Mouse (Mus musculus) limb, embryonic 15.5 days (tissue): ENCODE data around the gene Lpin2. TPM values are rescaled to one million over a fixed set of nuclear protein-coding genes. Genes with fewer than 3 reads are reported as not detected.

Experiments used
- ATAC-seq: fragments of 200-750 bp; cut with Nextera tagmentation; 2 replicates; pipeline ENCODE4 v1.8.0; 2017; ENCODE audit warnings: low read depth, moderate TSS enrichment; ENCODE audit not compliant: insufficient number of reproducible peaks, low FRiP score, low TSS enrichment
- H3K27ac ChIP-seq: fragments of 300-500 bp; sonication (generic); 2 replicates; pipeline ENCODE4 v1.5.1; 2015; ENCODE audit warnings: moderate library complexity, mild to moderate bottlenecking, inconsistent platforms
- H3K27me3 ChIP-seq: fragments of 300-500 bp; sonication (generic); 2 replicates; pipeline ENCODE4 v1.6.1; 2015; ENCODE audit warnings: inconsistent platforms
- H3K36me3 ChIP-seq: fragments of 300-500 bp; sonication (generic); 2 replicates; pipeline ENCODE4 v1.6.1; 2015; ENCODE audit warnings: inconsistent platforms
- H3K4me1 ChIP-seq: fragments of 300-500 bp; sonication (generic); 2 replicates; pipeline ENCODE4 v1.6.1; 2015; ENCODE audit warnings: inconsistent platforms
- H3K4me2 ChIP-seq: fragments of 300-500 bp; sonication (generic); 2 replicates; pipeline ENCODE4 v1.6.1; 2015; ENCODE audit warnings: mild to moderate bottlenecking, inconsistent platforms
- H3K4me3 ChIP-seq: fragments of 300-500 bp; sonication (generic); 2 replicates; pipeline ENCODE4 v1.5.1; 2015; ENCODE audit warnings: mild to moderate bottlenecking, inconsistent platforms
- H3K9ac ChIP-seq: fragments of 300-500 bp; sonication (generic); 2 replicates; pipeline ENCODE4 v1.6.1; 2015; ENCODE audit warnings: inconsistent platforms
- H3K9me3 ChIP-seq: fragments of 300-500 bp; sonication (generic); 2 replicates; pipeline ENCODE4 v1.6.1; 2016; ENCODE audit warnings: inconsistent platforms
- WGBS: fragments of 180-500 bp; shearing (Covaris S2); methylation state at CpG from one replicate; pipeline ENCODE4 v1.1.7; 2015; 5-methylcytosine and 5-hydroxymethylcytosine counted together
- polyA plus RNA-seq: library from polyadenylated mRNA; unstranded; fragments of >200 nt; fragmentation: Nextera tagmentation; extraction: Ambion mirVana; gene quantifications from 2 replicates; pipeline ENCODE4 v1.2.1, GENCODE M21; 2015

Gene Lpin2
- polyA plus RNA-seq, 1 experiment from 2014 or later: 32.6 TPM

DNA sequence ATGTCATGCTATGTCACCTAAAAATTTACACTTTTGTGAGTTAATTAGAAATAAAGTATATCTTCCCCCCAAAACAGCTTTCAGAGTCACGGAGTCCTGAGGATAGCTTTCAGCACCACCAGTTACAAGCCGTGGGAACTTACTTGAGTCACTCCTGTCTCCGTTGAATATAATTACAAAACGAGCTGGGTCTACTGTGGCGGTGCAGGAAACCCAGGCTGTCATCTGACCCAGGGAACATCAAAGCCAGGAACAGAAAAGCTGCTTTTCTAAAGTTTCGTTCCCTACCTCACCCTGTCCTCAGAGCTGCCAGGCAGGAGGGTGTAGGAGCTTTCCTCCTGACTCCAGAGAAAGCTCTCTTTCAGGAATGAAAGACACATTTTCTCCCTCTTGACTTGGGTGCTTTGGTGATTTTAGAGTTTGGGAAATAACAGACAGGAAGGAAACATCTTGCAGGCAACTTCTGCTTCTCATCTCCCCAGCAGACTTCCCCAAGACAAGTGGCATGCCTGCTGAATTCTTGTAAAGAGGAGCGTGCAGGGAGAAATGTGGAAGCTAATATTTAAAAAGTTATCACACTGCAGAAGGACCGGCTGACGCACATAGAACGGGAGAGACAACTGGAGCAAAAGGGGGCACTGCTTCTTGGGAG, 3.7 kb upstream of the Lpin2 start:
- 22% methylated on average over 10 of the region's 10 CpGs for WGBS
- no peaks in the 10 kb centered on the region for H3K36me3 ChIP-seq
- no peaks in the 10 kb centered on the region for H3K27me3 ChIP-seq
- H3K4me2 ChIP-seq: peak overlapping the region; percentile 6; the same call in 1 of the 2 replicates
- no peak overlapping the region for H3K27ac ChIP-seq
- ATAC-seq: no peak
- no peak overlapping the region for H3K9ac ChIP-seq
- H3K9me3 ChIP-seq: no peaks in the 10 kb centered on the region
- peaks cover 9% of the 10 kb centered on the region for H3K4me1 ChIP-seq
- no peak overlapping the region for H3K4me3 ChIP-seq

DNA sequence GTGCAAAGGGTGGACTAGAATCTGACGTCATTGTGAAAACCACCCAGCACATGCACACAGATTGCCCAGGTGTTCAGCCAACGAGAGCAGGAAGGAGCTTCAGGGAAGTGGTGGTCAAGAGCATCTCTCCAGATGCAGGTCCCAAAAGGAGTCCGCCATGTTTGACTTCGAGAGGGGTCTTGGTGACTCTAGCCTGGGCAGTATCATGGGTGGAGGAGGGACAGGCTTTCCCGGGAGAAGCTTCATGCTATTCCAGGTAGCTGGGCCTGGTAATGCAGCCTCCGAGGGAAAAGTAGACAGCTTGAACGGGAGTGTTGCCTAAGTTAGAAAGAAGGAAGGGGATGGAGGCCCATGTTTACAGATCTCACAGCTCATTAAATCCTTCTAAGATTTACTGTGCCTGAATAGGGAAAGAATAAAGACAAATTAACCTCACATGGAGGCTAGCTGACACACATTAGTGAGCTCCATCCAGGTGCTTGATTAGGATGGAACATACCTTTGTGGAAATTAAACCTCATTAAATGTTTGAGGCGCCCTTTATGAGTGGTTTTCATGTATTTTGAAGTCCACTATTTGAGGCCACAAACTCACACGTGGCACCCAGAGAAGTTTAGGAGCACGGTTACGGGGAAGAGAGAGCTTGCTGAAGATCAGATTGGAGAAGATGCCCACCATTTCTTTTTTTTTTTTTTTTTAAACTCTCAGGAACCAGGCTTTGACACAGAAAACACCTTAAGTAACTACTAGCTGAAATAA, 2.6 kb upstream of the Lpin2 start:
- Histone ChIP-seq H3K4me1 (peaks cover 15% of the 10 kb centered on the region), H3K36me3 (no peaks in the 10 kb centered on the region), H3K4me3 (no peak overlapping the region), H3K27ac (no peak overlapping the region), H3K4me2 (no peak overlapping the region), H3K9me3 (no peaks in the 10 kb centered on the region), H3K27me3 (no peaks in the 10 kb centered on the region), H3K9ac (no peak overlapping the region)
- WGBS: 70% methylated on average over 11 of the region's 11 CpGs
- ATAC-seq: no peak

DNA sequence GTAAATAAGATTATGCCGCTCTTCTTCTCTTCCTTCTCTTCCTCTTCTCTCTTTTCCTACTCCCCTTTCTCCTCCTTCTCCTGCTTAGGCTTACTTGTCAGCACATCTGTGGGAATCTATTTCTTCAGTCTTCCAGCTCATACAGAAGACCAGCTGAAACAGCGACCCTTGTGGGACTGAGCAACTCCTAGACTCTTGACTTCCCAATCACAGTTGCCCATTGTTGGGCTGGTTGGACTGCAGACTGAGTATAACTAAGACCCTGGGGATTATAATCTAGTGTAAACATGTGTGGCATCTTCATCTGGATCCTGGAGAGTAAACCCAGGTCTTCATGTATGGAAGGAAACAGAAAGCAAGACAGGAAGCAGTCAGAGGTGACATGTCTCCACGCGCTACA, 1.8 kb upstream of the Lpin2 start:
- Histone ChIP-seq H3K36me3 (no peaks in the 10 kb centered on the region), H3K4me2 (no peak overlapping the region), H3K9ac (no peak overlapping the region), H3K9me3 (no peaks in the 10 kb centered on the region), H3K27me3 (no peaks in the 10 kb centered on the region), H3K4me1 (peaks cover 24% of the 10 kb centered on the region), H3K4me3 (no peak overlapping the region), H3K27ac (no peak overlapping the region)
- no peak for ATAC-seq
- 94% methylated on average over 4 of the region's 4 CpGs for WGBS

DNA sequence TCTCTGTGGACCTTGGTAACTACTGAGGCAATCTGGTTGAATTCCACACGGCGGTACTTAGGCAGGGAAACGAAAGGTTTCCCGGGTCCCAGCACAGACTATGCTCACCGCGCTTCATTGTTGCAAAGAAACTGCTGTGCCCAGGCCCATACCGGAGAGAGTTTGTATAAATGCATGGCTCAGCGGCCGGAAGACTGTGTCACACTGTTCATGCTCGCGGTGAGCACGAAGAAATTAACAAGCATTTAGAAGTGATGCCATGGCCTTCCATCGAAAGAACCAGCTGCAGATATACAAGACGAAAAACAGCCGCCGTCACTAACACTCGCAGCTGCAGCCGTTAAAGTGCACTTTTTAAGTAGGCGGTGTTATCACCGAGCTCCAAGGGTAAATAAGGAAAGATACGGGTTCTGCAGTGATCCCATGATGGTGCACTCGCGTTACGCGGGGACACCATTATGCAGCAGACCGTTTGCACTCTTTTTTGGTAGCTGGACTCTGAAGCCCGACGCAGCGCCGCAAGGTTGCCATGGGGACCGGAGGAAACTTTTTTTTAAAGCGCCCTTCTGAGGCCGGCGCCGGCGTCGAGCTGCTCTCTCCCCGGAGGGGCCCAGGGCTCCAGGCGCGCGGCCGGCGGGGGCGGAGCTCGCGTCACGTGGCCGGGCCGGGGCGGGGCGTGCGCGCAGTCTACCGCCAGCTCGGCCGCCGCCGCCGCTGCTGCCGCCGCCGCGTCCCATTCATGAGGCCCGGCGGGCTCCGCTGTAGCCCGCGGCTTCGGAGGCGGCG, 704 bp downstream of the Lpin2 start:
- H3K9ac ChIP-seq: peak overlapping the region; percentile 95
- no peaks in the 10 kb centered on the region for H3K9me3 ChIP-seq
- H3K4me3 ChIP-seq: peak overlapping the region; percentile 88
- no peaks in the 10 kb centered on the region for H3K27me3 ChIP-seq
- H3K27ac ChIP-seq: peak overlapping the region; percentile 91
- H3K4me2 ChIP-seq: peak overlapping the region; percentile 71
- ATAC-seq: peak; percentile 93
- peaks cover 25% of the 10 kb centered on the region for H3K4me1 ChIP-seq
- WGBS: under 1% methylated on average over 51 of the region's 71 CpGs
- H3K36me3 ChIP-seq: no peaks in the 10 kb centered on the region

DNA sequence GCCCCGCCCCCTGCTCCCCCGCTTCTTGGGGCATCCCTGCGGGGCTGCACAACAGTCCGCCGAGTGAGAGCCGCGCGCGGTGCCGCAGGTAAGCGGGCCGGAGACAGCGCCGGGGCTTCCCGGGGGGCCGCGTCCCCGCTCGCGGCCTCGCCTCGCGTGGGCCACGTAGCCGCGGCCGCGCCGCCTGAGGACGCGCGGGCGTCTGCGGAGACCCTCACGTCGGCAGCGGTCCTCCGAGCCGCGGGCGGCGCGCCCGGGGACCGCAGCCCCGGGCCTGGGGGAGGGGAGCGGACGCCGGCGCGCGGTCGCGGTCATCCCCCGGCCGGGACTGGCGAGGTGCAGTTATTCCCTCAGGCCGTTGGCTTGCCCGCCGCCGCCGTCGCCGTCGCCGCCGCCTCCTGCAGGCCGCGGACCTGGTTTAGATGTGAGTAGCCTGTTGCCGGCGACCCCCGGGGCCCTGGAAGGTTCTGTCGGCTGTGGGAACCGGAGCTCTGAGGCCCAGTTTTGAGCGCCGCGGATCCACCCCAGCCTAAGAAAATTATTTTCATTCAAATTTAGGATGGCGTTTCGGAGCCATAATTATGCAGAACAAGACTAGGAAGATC, 1.4 kb downstream of the Lpin2 start:
- Histone ChIP-seq H3K4me1 (peaks cover 29% of the 10 kb centered on the region), H3K4me3 (peak overlapping the region; percentile 88), H3K4me2 (peak overlapping the region; percentile 71), H3K27ac (peak overlapping the region; percentile 91), H3K9ac (peak overlapping the region; percentile 95), H3K36me3 (no peaks in the 10 kb centered on the region), H3K27me3 (no peaks in the 10 kb centered on the region), H3K9me3 (no peaks in the 10 kb centered on the region)
- under 1% methylated on average over 64 of the region's 79 CpGs for WGBS
- ATAC-seq: no peak

DNA sequence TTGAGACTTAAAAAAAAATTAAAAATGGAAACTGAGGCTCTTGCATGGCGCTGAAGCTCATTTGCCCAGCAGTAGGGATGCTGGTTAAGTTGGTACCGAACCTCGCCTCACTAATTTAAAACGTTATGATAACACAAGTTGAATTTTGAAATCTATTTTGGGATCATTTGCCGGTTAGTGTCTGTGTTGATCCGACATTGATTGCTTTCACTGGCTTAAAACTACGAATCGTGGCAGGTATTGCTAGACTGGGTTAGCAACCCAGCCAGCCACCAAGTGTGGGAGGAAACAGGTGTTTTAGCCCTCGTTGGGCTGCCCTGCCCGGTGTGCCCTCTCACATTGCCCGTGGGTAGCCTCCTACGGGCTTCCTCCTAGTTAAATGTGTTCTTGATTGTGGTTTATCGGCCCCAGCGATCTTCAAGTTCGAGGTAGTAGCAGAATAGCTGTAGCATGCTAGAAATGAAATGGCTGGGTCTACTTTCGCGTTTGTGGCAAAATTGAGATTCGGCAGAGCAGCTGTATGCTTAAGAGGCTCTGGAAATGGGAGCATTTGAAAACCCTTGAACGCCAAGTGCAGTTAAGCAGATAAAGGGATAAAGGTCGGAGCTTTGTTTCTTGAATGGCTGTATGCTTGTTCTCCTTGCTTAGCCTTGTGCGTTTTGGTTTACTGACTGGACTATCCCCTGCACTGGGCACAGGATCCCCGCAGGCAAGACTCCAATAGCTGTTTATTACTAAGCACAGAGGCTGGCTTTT, 2.2 kb downstream of the Lpin2 start:
- Histone ChIP-seq H3K4me3 (peak overlapping the region; percentile 88), H3K27ac (peak overlapping the region; percentile 33; the same call in 1 of the 2 replicates), H3K27me3 (no peaks in the 10 kb centered on the region), H3K4me2 (peak overlapping the region; percentile 71), H3K36me3 (no peaks in the 10 kb centered on the region), H3K9ac (peak overlapping the region; percentile 95), H3K9me3 (no peaks in the 10 kb centered on the region), H3K4me1 (peaks cover 29% of the 10 kb centered on the region)
- no peak for ATAC-seq
- WGBS: 6% methylated on average over 22 of the region's 22 CpGs

DNA sequence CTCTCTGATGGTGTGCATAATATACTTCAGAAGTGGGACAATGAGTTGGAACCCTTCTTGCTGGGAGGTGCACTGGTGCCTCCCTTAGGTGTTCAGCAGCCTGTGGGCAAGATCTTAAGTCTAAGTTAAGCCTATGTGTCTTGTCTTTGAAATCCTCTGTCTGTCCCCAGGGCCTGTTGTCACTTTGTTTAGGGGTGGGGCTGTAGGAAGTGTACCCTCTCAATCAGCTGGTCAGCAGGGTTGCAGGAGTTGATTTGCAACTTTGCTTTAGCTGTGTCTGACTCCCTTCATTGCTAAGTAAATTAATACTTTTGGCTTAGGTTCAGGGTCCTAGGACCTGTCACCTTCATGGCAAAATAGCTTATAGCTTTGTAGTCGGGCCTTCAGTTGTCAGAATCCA, 3.0 kb downstream of the Lpin2 start:
- Histone ChIP-seq H3K4me2 (peak overlapping the region; percentile 71; the same call in 1 of the 2 replicates), H3K9me3 (no peaks in the 10 kb centered on the region), H3K4me3 (peak overlapping the region; percentile 88), H3K9ac (no peak overlapping the region), H3K4me1 (peaks cover 29% of the 10 kb centered on the region), H3K27ac (no peak overlapping the region), H3K27me3 (no peaks in the 10 kb centered on the region), H3K36me3 (no peaks in the 10 kb centered on the region)
- WGBS: 61% methylated on average over 1 of the region's 1 CpGs
- no peak for ATAC-seq

DNA sequence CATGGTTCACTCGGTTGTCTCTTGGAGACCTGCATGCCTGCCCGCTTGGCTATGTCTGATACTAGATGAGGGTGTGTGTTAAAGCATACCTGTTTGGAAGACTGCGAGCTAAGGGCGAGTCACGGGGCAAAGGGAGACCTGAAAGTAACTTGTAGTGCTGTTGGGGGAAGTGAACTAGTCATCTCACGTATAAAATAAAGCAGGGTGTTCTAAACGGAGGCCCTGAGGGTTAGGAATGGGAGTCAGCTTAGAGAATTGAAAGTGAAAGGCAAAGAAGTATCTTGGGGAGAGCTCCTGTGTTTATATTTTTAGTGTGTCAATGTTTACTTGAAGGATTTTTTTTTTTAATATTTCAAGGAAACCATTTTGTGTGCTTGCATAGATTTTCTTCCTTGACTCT, 8.2 kb downstream of the Lpin2 start:
- peaks cover 24% of the 10 kb centered on the region for H3K4me1 ChIP-seq
- WGBS: 76% methylated on average over 7 of the region's 7 CpGs
- no peaks in the 10 kb centered on the region for H3K27me3 ChIP-seq
- no peaks in the 10 kb centered on the region; the same call in 1 of the 2 replicates for H3K9me3 ChIP-seq
- H3K4me2 ChIP-seq: no peak overlapping the region
- H3K4me3 ChIP-seq: no peak overlapping the region
- H3K27ac ChIP-seq: no peak overlapping the region
- no peaks in the 10 kb centered on the region for H3K36me3 ChIP-seq
- no peak for ATAC-seq
- no peak overlapping the region for H3K9ac ChIP-seq

DNA sequence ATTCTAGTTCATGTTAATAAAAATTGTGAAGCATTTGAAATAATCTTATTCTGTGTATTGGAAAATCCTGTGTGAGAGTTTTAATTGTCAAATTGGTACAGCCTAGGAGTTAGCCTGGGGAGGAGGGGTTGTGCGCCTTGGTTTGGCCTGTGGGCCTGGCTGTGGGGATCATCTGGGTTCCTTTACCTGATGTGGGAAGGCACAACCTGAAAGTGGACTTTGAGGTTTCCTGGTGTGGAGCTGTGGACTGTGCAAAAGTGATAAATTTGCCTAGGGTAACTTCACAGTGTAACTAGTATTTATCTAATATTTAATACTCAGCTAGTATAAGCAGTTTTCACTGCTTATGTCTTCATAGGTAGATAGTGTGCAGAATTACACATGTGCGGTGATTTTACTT, 8.7 kb downstream of the Lpin2 start:
- Histone ChIP-seq H3K4me2 (no peak overlapping the region), H3K4me3 (no peak overlapping the region), H3K9ac (no peak overlapping the region), H3K4me1 (peaks cover 28% of the 10 kb centered on the region), H3K9me3 (no peaks in the 10 kb centered on the region; the same call in 1 of the 2 replicates), H3K27me3 (no peaks in the 10 kb centered on the region), H3K36me3 (no peaks in the 10 kb centered on the region), H3K27ac (no peak overlapping the region)
- no peak for ATAC-seq
- 94% methylated on average over 2 of the region's 2 CpGs for WGBS

DNA sequence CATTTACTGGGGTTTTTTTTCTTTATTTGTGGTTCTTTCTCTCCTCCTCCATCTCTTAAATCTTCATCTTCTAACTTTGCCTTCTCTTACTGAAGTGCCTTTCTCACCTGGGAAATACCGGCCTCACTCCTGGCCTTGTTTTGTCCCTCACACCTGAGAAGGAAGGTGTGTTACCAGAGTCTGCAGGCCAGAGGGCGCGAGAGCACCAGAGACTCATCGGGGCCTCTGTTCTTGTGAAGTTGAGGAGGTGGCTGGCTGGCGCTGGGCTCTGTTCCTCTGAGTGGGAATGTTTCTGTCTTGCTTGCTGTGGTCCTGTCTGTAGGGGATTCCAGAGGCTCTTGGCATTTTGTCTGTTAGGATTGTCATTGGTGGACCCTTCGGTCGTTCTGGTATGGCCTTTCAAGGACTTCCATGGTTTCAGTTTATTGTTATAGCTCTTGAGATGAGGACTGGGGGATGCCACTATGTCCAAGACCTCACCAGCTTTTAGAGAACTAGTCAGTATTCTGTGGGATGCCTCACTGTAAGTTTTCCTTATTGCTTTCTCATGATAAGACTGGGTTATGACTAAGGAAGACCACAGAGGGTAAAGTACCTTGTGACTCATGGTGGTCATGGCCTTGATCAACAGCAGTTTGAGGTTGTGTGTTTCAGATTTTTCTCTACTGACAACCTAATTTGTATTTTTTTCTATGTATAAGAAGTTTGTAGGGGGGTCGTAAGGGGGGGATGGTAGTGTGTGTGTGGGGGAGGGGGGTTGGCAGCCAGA, 9.5 kb downstream of the Lpin2 start:
- H3K36me3 ChIP-seq: no peaks in the 10 kb centered on the region
- H3K4me2 ChIP-seq: no peak overlapping the region
- peaks cover 28% of the 10 kb centered on the region for H3K4me1 ChIP-seq
- no peaks in the 10 kb centered on the region for H3K27me3 ChIP-seq
- H3K27ac ChIP-seq: no peak overlapping the region
- no peak for ATAC-seq
- no peak overlapping the region for H3K9ac ChIP-seq
- H3K9me3 ChIP-seq: no peaks in the 10 kb centered on the region; the same call in 1 of the 2 replicates
- WGBS: 85% methylated on average over 8 of the region's 8 CpGs
- no peak overlapping the region for H3K4me3 ChIP-seq
